Mouse (Mus musculus) heart, embryonic 10.5 days (tissue): Measurements from ENCODE around the gene Sult2a6. TPM values are rescaled to one million over a fixed set of nuclear protein-coding genes. Genes with fewer than 3 reads are reported as not detected.

ENCODE experiments used
- DNase-seq: peaks from one replicate; pipeline ENCODE4 v3.0.0-alpha.2; 2017; ENCODE audit warnings: low spot score
- H3K27ac ChIP-seq: fragments of 300-500 bp; sonication (generic); 2 replicates; pipeline ENCODE4 v1.5.1; 2016; ENCODE audit warnings: mild to moderate bottlenecking
- H3K27me3 ChIP-seq: fragments of 300-500 bp; sonication (generic); 2 replicates; pipeline ENCODE4 v1.6.1; 2016; ENCODE audit warnings: mild to moderate bottlenecking; ENCODE audit not compliant: poor library complexity, insufficient read depth, severe bottlenecking
- H3K36me3 ChIP-seq: fragments of 300-500 bp; sonication (generic); 2 replicates; pipeline ENCODE4 v1.6.1; 2016; ENCODE audit warnings: mild to moderate bottlenecking, moderate library complexity
- H3K4me1 ChIP-seq: fragments of 300-500 bp; sonication (generic); 2 replicates; pipeline ENCODE4 v1.6.1; 2016; ENCODE audit warnings: mild to moderate bottlenecking
- H3K4me3 ChIP-seq: fragments of 300-500 bp; sonication (generic); 2 replicates; pipeline ENCODE4 v1.5.1; 2016; ENCODE audit warnings: mild to moderate bottlenecking, moderate library complexity
- H3K9me3 ChIP-seq: fragments of 300-500 bp; sonication (generic); 2 replicates; pipeline ENCODE4 v1.6.1; 2016; ENCODE audit warnings: mild to moderate bottlenecking, moderate library complexity
- WGBS: fragments of 180-500 bp; shearing (Covaris S2); methylation state at CpG from one replicate; pipeline ENCODE4 v1.1.7; 2016; 5-methylcytosine and 5-hydroxymethylcytosine counted together
- polyA plus RNA-seq: library from polyadenylated mRNA; unstranded; fragments of >200 nt; fragmentation: Nextera tagmentation; extraction: Ambion mirVana; gene quantifications from 2 replicates; pipeline ENCODE4 v1.2.1, GENCODE M21; 2016

The Sult2a6 gene
- not detected in 2 replicates for polyA plus RNA-seq

GRCm38 (mm10) chr7:14254770-14255169 is at the start of gene Sult2a6:
Gene Sult2a6, minus strand, starts transcription at chr7:14254870.
- H3K36me3 ChIP-seq: no peaks in the 10 kb centered on the region
- no peak within 1 kb of the TSS for H3K4me3 ChIP-seq
- DNase-seq: no peak
- WGBS: 66% methylated on average over 2 of the region's 2 CpGs
- H3K4me1 ChIP-seq: no peaks in the 10 kb centered on the region
- H3K27me3 ChIP-seq: no peaks in the 10 kb centered on the region
- H3K27ac ChIP-seq: no peak within 1 kb of the TSS
- H3K9me3 ChIP-seq: 0 out of 2 replicates have a peak, but pooled peaks cover 2% of the 10 kb centered on the region

- H3K9me3 ChIP-seq: 0 out of 2 replicates have a peak, but pooled peaks cover 2% of the 10 kb centered on the region
- DNase-seq: no peak
- no peak overlapping the region for H3K4me3 ChIP-seq
- H3K27ac ChIP-seq: no peak overlapping the region
- H3K36me3 ChIP-seq: no peaks in the 10 kb centered on the region
- no peaks in the 10 kb centered on the region for H3K4me1 ChIP-seq
- no peaks in the 10 kb centered on the region for H3K27me3 ChIP-seq
Observed at GRCm38 (mm10) chr7:14215231-14215630, 39.4 kb downstream of the Sult2a6 start.

- DNase-seq: no peak
- no peak overlapping the region for H3K27ac ChIP-seq
- no peaks in the 10 kb centered on the region for H3K27me3 ChIP-seq
- H3K4me3 ChIP-seq: no peak overlapping the region
- 60% methylated on average over 2 of the region's 2 CpGs for WGBS
- no peaks in the 10 kb centered on the region for H3K4me1 ChIP-seq
- H3K9me3 ChIP-seq: 0 out of 2 replicates have a peak, but pooled peaks cover 4% of the 10 kb centered on the region
- H3K36me3 ChIP-seq: no peaks in the 10 kb centered on the region
Observed at GRCm38 (mm10) chr7:14203417-14203816, 51.3 kb downstream of the Sult2a6 start.

GRCm38 (mm10) chr7:14202487-14202886 is 52.2 kb downstream of the Sult2a6 start:
- Histone ChIP-seq H3K9me3 (0 out of 2 replicates have a peak, but pooled peaks cover 4% of the 10 kb centered on the region), H3K27me3 (no peaks in the 10 kb centered on the region), H3K27ac (no peak overlapping the region), H3K4me3 (no peak overlapping the region), H3K36me3 (no peaks in the 10 kb centered on the region), H3K4me1 (no peaks in the 10 kb centered on the region)
- no peak for DNase-seq

Other genes starting within 250 kb of the Sult2a6 start
- gene Sult2a3, start 131.8 kb downstream of the Sult2a6 start, polyA plus RNA-seq: not detected in 2 replicates
- gene Obox8, start 78.7 kb upstream of the Sult2a6 start, polyA plus RNA-seq: not detected in 2 replicates
- 0.24 TPM in 1 of 2 replicates, not detected in the other for gene Sult2a8, start 191.9 kb upstream of the Sult2a6 start, polyA plus RNA-seq
- gene Sult2a7, start 239.4 kb upstream of the Sult2a6 start, polyA plus RNA-seq: not detected in 2 replicates